Mouse (Mus musculus) hindbrain, postnatal 0 days (tissue): ENCODE results near the gene Kcnk4. TPM values are rescaled to one million over a fixed set of nuclear protein-coding genes. Genes with fewer than 3 reads are reported as not detected.

Source experiments
- ATAC-seq: fragments of 200-750 bp; cut with Nextera tagmentation; 2 replicates; pipeline ENCODE4 v1.8.0; 2017; ENCODE audit warnings: mild to moderate bottlenecking, moderate TSS enrichment, moderate library complexity
- DNase-seq: peaks from one replicate; pipeline ENCODE4 v3.0.0-alpha.2; 2015; ENCODE audit warnings: low spot score
- H3K27ac ChIP-seq: fragments of 300-500 bp; sonication (generic); 2 replicates; pipeline ENCODE4 v1.5.1; 2014; ENCODE audit warnings: mild to moderate bottlenecking
- H3K27me3 ChIP-seq: fragments of 300-500 bp; sonication (generic); 2 replicates; pipeline ENCODE4 v1.6.1; 2014; ENCODE audit warnings: low read length, mixed read lengths; ENCODE audit not compliant: insufficient read depth
- H3K36me3 ChIP-seq: fragments of 300-500 bp; sonication (generic); 2 replicates; pipeline ENCODE4 v1.6.1; 2014; ENCODE audit warnings: low read length, mixed read lengths; ENCODE audit not compliant: insufficient read depth
- H3K4me1 ChIP-seq: fragments of 300-500 bp; sonication (generic); 2 replicates; pipeline ENCODE4 v1.6.1; 2014; ENCODE audit warnings: antibody characterized with exemption, low read length, mixed read lengths; ENCODE audit not compliant: insufficient read depth
- H3K4me2 ChIP-seq: fragments of 300-500 bp; sonication (generic); 2 replicates; pipeline ENCODE4 v1.6.1; 2014; ENCODE audit warnings: low read depth, mild to moderate bottlenecking, low read length, moderate library complexity, mixed read lengths
- H3K4me3 ChIP-seq: fragments of 300-500 bp; sonication (generic); 2 replicates; pipeline ENCODE4 v1.5.1; 2014; ENCODE audit warnings: low read length
- H3K9ac ChIP-seq: fragments of 300-500 bp; sonication (generic); replicated peaks from 2 replicates; pipeline ENCODE4 v1.6.1; 2014; ENCODE audit warnings: mild to moderate bottlenecking, low read length, moderate library complexity, mixed read lengths
- H3K9me3 ChIP-seq: fragments of 300-500 bp; sonication (generic); 2 replicates; pipeline ENCODE4 v1.6.1; 2016; ENCODE audit warnings: low read length, mixed read lengths
- CTCF ChIP-seq: IDR thresholded peaks from 2 replicates; pipeline ENCODE4 v1.5.1; 2016; ENCODE audit warnings: antibody characterized with exemption, control low read depth, low read depth
- WGBS: fragments of 180-500 bp; shearing (Covaris S2); extraction: QIAGEN DNeasy Blood & Tissue Kit; methylation state at CpG from one replicate; pipeline ENCODE4 v1.1.7; 2014; 5-methylcytosine and 5-hydroxymethylcytosine counted together
- polyA plus RNA-seq: library from polyadenylated mRNA; unstranded; fragments of >200 nt; fragmentation: Nextera tagmentation; extraction: Ambion mirVana; gene quantifications from 2 replicates; pipeline ENCODE4 v1.2.1, GENCODE M21; 2015
- total RNA-seq: library from RNA; depleted of rRNA; stranded (reverse); fragments of >200 nt; gene quantifications from 2 replicates; pipeline ENCODE4 v1.2.3, GENCODE M21; 2014; rRNA removed

Gene Kcnk4
- total RNA-seq: 13.3 and 17.6 TPM in 2 replicates
- 15.9 and 21.7 TPM in 2 replicates for polyA plus RNA-seq

DNA sequence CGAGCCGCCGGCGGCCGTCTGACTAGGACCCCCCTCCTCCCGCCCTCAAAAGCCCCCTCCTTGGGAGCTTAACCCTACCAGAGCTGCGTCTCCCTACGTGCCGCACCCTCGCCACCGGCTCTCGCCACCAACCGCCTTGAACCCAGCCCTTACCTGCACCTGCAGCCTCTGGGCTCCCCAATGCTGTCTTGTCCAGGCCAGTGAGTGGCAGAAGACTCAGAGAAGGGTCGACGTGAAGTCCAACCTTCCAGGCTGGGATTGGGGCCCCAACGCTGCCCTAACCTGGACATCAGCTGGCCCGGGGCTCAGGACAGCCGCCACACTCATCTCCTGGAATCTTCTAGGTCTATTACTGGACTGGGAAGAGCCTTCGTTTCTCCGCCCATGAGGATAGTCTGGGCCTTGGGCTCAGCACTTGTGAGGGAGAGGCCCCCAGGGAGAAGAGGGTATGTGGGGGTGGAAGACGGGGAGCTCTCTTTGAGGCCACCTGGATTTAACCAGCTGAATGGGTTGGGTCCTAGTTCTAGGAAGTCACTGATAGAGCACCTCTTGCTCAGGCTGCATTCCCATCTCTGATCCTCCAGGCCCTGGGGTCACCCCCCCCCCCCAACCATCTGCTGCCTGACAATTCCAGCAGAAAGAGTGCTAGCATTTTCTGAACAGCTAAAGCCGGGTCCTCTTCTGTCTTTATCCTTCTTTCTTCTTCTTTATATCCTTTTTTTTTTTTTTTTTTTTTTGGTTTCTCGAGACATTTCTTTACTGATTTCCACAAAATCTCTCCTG is at the start of gene Kcnk4:
Gene Kcnk4, minus strand, starts transcription at position 321 of the 783 bp plus-strand sequence.
- H3K36me3 ChIP-seq: no peaks in the 10 kb centered on the region
- no peaks in the 10 kb centered on the region for H3K9me3 ChIP-seq
- H3K27ac ChIP-seq: peak within 1 kb of the TSS; percentile 41; the same call in 1 of the 2 replicates
- 7% methylated on average over 23 of the region's 23 CpGs for WGBS
- peaks cover 15% of the 10 kb centered on the region for H3K4me1 ChIP-seq
- H3K9ac ChIP-seq: peak within 1 kb of the TSS; percentile 60
- peak within 1 kb of the TSS; percentile 47 for H3K4me3 ChIP-seq
- peaks cover 6% of the 10 kb centered on the region for H3K27me3 ChIP-seq
- DNase-seq: no peak
- TF ChIP-seq CTCF: no peak
- ATAC-seq: 0 out of 2 replicates have a peak, but pooled peaks have one; percentile 36
- peak within 1 kb of the TSS; percentile 67 for H3K4me2 ChIP-seq

- DNase-seq: no peak
- ATAC-seq: no peak
- no peak overlapping the region for H3K9ac ChIP-seq
- peaks cover 14% of the 10 kb centered on the region for H3K4me1 ChIP-seq
- H3K27me3 ChIP-seq: no peaks in the 10 kb centered on the region
- no peaks in the 10 kb centered on the region for H3K9me3 ChIP-seq
- WGBS: 30% methylated on average over 5 of the region's 5 CpGs
- H3K4me3 ChIP-seq: no peak overlapping the region
- no peak overlapping the region for H3K27ac ChIP-seq
- H3K36me3 ChIP-seq: peaks cover 19% of the 10 kb centered on the region; the same call in 1 of the 2 replicates
- TF ChIP-seq CTCF: no peak
- H3K4me2 ChIP-seq: no peak overlapping the region
These were observed 49.3 kb upstream of the Kcnk4 start for GRCm38 (mm10) chr19:6983621-6984020.

GRCm38 (mm10) chr19:6981465-6981864 is 47.1 kb upstream of the Kcnk4 start:
- peak overlapping the region; percentile 76; the same call in 1 of the 2 replicates for H3K4me2 ChIP-seq
- no peaks in the 10 kb centered on the region for H3K9me3 ChIP-seq
- ATAC-seq (no peak), DNase-seq (no peak)
- no peaks in the 10 kb centered on the region for H3K27me3 ChIP-seq
- no peak for TF ChIP-seq CTCF
- peak overlapping the region; percentile 96; the same call in 1 of the 2 replicates for H3K27ac ChIP-seq
- 0 out of 2 replicates have a peak overlapping the region, but pooled peaks have one; percentile 79 for H3K9ac ChIP-seq
- H3K4me1 ChIP-seq: peaks cover 25% of the 10 kb centered on the region
- H3K36me3 ChIP-seq: peaks cover 23% of the 10 kb centered on the region; the same call in 1 of the 2 replicates
- WGBS: 92% methylated on average over 4 of the region's 4 CpGs
- H3K4me3 ChIP-seq: no peak overlapping the region

- no peak for TF ChIP-seq CTCF
- WGBS: 2% methylated on average over 38 of the region's 38 CpGs
- H3K27me3 ChIP-seq: no peaks in the 10 kb centered on the region
- H3K4me3 ChIP-seq: peak within 1 kb of the TSS; percentile 68
- peak within 1 kb of the TSS; percentile 79 for H3K9ac ChIP-seq
- H3K4me2 ChIP-seq: peak within 1 kb of the TSS; percentile 76
- DNase-seq (peak; percentile 100), ATAC-seq (peak; percentile 86)
- peaks cover 30% of the 10 kb centered on the region for H3K4me1 ChIP-seq
- H3K36me3 ChIP-seq: peaks cover 23% of the 10 kb centered on the region; the same call in 1 of the 2 replicates
- peak within 1 kb of the TSS; percentile 96 for H3K27ac ChIP-seq
- no peaks in the 10 kb centered on the region for H3K9me3 ChIP-seq
These were observed 46.2 kb upstream of the Kcnk4 start, which contains the start of gene Fkbp2 for GRCm38 (mm10) chr19:6980381-6981093. Gene Fkbp2 (minus strand): TSS chr19:6980501.

DNA sequence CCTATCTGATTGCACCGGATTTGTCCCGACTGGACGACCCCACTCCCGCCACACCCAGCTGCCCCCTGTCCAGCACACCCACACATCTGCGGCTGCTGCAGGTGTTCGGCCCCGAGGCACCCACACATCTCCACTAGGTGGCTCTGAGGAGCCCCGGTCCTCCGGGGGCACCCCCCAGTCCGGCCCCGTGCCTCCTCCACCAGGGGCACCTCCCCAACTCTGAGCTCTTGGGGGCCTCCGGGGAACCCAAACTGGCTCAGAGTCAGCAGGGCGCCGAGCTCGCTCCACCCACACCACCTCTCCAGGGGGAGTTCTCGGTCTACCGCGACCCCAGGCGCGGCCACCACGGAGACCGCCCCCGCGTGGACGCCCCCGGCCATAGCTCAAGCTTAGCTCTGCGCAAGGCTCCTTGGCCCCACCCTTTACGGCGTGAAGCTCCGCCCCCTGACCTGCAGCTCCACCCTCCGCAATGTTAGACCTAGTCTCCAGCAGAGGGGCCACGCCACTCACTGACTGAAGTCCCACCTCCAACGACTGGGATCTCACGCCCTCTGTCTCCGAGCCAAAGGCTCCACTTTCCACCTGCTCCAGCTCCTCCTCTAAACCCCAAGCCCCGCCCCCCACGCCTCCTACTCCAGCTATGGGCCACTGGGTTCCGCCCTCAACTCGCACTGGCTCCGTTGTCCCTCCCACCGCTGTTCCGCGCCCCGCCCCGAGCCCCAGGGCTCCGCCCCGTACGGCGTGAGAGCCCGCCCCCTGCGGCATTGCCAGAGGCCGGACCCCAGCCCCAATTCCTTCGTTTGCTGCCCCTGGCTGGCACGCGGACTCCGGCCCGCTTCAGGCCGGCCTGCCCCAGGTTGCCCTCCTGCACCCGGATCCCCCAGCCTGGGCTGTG is 45.4 kb upstream of the Kcnk4 start:
- WGBS: under 1% methylated on average over 44 of the region's 59 CpGs
- ATAC-seq: peak; percentile 92

GRCm38 (mm10) chr19:6979001-6979479 is 44.7 kb upstream of the Kcnk4 start:
- peak overlapping the region; percentile 79 for H3K9ac ChIP-seq
- H3K4me2 ChIP-seq: peak overlapping the region; percentile 76
- H3K4me3 ChIP-seq: peak overlapping the region; percentile 68
- peaks cover 14% of the 10 kb centered on the region; the same call in 1 of the 2 replicates for H3K36me3 ChIP-seq
- DNase-seq: no peak
- H3K27me3 ChIP-seq: no peaks in the 10 kb centered on the region
- ATAC-seq: no peak
- TF ChIP-seq CTCF: no peak
- H3K4me1 ChIP-seq: peaks cover 30% of the 10 kb centered on the region
- 9% methylated on average over 11 of the region's 11 CpGs for WGBS
- no peaks in the 10 kb centered on the region for H3K9me3 ChIP-seq
- peak overlapping the region; percentile 96 for H3K27ac ChIP-seq

More for the DNA sequence above, 45.4 kb upstream of the Kcnk4 start:
- Histone ChIP-seq H3K27ac (peak overlapping the region; percentile 96), H3K27me3 (no peaks in the 10 kb centered on the region), H3K4me2 (peak overlapping the region; percentile 76), H3K4me1 (peaks cover 30% of the 10 kb centered on the region), H3K9ac (peak overlapping the region; percentile 79), H3K4me3 (peak overlapping the region; percentile 68), H3K9me3 (no peaks in the 10 kb centered on the region), H3K36me3 (peaks cover 16% of the 10 kb centered on the region; the same call in 1 of the 2 replicates)
- peak; percentile 99 for DNase-seq
- TF ChIP-seq CTCF: peak; percentile 70
